Mouse (Mus musculus) stomach, postnatal 0 days (tissue): ENCODE measurements around the gene Ppp2r2d. TPM values are rescaled to one million over a fixed set of nuclear protein-coding genes. Genes with fewer than 3 reads are reported as not detected.

Source experiments
- ATAC-seq: fragments of 200-750 bp; cut with Nextera tagmentation; 2 replicates; pipeline ENCODE4 v1.8.0; 2017; ENCODE audit not compliant: low FRiP score, low TSS enrichment
- DNase-seq: peaks from one replicate; pipeline ENCODE4 v3.0.0-alpha.2; 2016; ENCODE audit warnings: low spot score
- H3K27ac ChIP-seq: fragments of 300-500 bp; sonication (generic); replicated peaks from 2 replicates; pipeline ENCODE4 v1.5.1; 2014; ENCODE audit warnings: mild to moderate bottlenecking, control low read depth
- H3K27me3 ChIP-seq: fragments of 300-500 bp; sonication (generic); 2 replicates; pipeline ENCODE4 v1.6.1; 2014; ENCODE audit warnings: low read length; ENCODE audit not compliant: control insufficient read depth, insufficient read depth
- H3K36me3 ChIP-seq: fragments of 300-500 bp; sonication (generic); 2 replicates; pipeline ENCODE4 v1.6.1; 2014; ENCODE audit warnings: low read length, mixed read lengths; ENCODE audit not compliant: control insufficient read depth, insufficient read depth
- H3K4me1 ChIP-seq: fragments of 300-500 bp; sonication (generic); replicated peaks from 2 replicates; pipeline ENCODE4 v1.6.1; 2014; ENCODE audit warnings: antibody characterized with exemption; ENCODE audit not compliant: control insufficient read depth, insufficient read depth
- H3K4me2 ChIP-seq: fragments of 300-500 bp; sonication (generic); replicated peaks from 2 replicates; pipeline ENCODE4 v1.6.1; 2014; ENCODE audit warnings: low read depth, mild to moderate bottlenecking, control low read depth, moderate library complexity
- H3K4me3 ChIP-seq: fragments of 300-500 bp; sonication (generic); 2 replicates; pipeline ENCODE4 v1.5.1; 2014; ENCODE audit warnings: low read depth, low read length, control low read depth
- H3K9ac ChIP-seq: fragments of 300-500 bp; sonication (generic); 2 replicates; pipeline ENCODE4 v1.6.1; 2014; ENCODE audit warnings: mild to moderate bottlenecking, low read length, control low read depth, mixed read lengths
- H3K9me3 ChIP-seq: fragments of 300-500 bp; sonication (generic); 2 replicates; pipeline ENCODE4 v1.6.1; 2016; ENCODE audit warnings: low read length; ENCODE audit not compliant: control insufficient read depth
- CTCF ChIP-seq: IDR thresholded peaks from 2 replicates; pipeline ENCODE4 v1.5.1; 2016; ENCODE audit warnings: antibody characterized with exemption, low read depth, mild to moderate bottlenecking, moderate library complexity
- EP300 ChIP-seq: optimal IDR thresholded peaks from 2 replicates; pipeline ENCODE3; 2016; ENCODE audit warnings: antibody characterized with exemption
- WGBS: fragments of 180-500 bp; shearing (Covaris S2); extraction: QIAGEN DNeasy Blood & Tissue Kit; methylation state at CpG from one replicate; pipeline ENCODE4 v1.1.7; 2014; 5-methylcytosine and 5-hydroxymethylcytosine counted together
- polyA plus RNA-seq: library from polyadenylated mRNA; unstranded; fragments of >200 nt; fragmentation: Nextera tagmentation; extraction: Ambion mirVana; gene quantifications from 2 replicates; pipeline ENCODE4 v1.2.1, GENCODE M21; 2015

The Ppp2r2d gene
- polyA plus RNA-seq, 1 experiment from 2014 or later = 25.4 TPM

DNA sequence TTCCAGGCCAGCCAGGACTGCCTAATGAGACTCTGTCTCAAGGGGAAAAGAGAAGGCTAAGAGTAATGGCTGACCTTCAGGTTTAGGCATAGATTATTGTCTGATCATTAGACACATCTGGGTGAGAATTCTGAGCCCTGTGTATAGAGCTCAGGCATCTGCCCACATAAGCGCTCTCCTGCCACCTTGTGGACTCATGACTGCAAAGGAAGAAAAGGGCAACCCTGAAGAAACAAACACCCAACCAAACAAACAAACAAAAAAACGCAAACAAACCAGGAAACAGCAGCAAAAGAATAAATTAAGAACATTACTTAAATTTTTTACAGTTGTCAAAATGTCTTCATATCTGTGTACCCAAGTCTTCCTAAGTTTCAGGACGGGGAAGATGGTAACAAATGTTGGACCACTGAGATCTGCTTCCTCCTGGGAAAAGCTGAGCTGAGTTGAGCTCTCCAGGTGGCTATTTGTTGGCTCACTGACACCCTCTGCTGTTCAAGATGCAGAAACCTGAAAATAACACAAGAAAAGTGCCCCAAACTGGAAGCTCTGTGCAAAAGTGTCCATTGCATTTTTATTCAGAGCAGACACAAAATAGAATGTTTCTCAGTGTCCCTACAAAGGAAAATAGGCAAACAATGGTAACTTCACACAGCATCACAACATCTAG, 78.0 kb downstream of the Ppp2r2d start:
- Histone ChIP-seq H3K27me3 (no peaks in the 10 kb centered on the region), H3K4me3 (no peak overlapping the region), H3K9ac (no peak overlapping the region), H3K27ac (no peak overlapping the region), H3K36me3 (no peaks in the 10 kb centered on the region), H3K9me3 (no peaks in the 10 kb centered on the region), H3K4me2 (no peak overlapping the region), H3K4me1 (peaks cover 2% of the 10 kb centered on the region; the same call in 1 of the 2 replicates)
- TF ChIP-seq EP300 (no peak), CTCF (peak; percentile 62)
- DNase-seq (peak; percentile 34), ATAC-seq (no peak)
- WGBS = 10% methylated on average over 3 of the region's 3 CpGs

DNA sequence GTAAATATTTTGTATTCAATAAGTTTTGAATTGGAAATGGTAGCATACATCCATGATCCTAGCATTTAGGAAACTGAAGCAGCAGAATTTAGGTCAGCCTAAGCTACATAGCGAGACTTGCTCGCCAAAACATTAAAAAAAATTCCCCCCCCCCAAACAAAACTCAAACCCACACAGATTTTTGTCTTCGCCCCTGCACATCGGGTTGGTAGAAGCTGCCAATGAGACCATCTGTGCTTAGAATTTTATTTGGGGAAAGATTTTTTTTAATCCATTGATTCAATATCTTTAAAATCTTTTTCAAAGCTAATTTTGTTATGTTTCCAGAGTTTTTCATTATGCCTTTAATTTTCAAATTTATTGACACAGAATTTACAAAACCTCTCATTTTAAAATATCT, 82.6 kb downstream of the Ppp2r2d start:
- 93% methylated on average over 4 of the region's 4 CpGs for WGBS
- no peak for DNase-seq
- no peak overlapping the region for H3K4me3 ChIP-seq
- no peak for TF ChIP-seq CTCF
- no peak for TF ChIP-seq EP300
- H3K4me1 ChIP-seq = no peaks in the 10 kb centered on the region
- no peak overlapping the region for H3K4me2 ChIP-seq
- H3K9ac ChIP-seq = no peak overlapping the region
- ATAC-seq = no peak
- no peaks in the 10 kb centered on the region for H3K9me3 ChIP-seq
- H3K36me3 ChIP-seq = no peaks in the 10 kb centered on the region
- no peaks in the 10 kb centered on the region for H3K27me3 ChIP-seq
- no peak overlapping the region for H3K27ac ChIP-seq

Other genes starting within 250 kb of the Ppp2r2d start
- 9.4 and 10.0 TPM in 2 replicates for gene Mapk1ip1, start 194 bp downstream of the Ppp2r2d start, polyA plus RNA-seq
- gene Bnip3, start 63.4 kb downstream of the Ppp2r2d start, polyA plus RNA-seq = 113 TPM in 2 replicates
- 0.13 and 0.17 TPM in 2 replicates for gene Jakmip3, start 94.7 kb downstream of the Ppp2r2d start, polyA plus RNA-seq
- 4.8 and 5.1 TPM in 2 replicates for gene Dpysl4, start 239.9 kb downstream of the Ppp2r2d start, polyA plus RNA-seq